Mouse (Mus musculus) fibroblast of lung, adult 2 months (primary cell): ENCODE measurements around the gene Adcyap1r1.

Source experiments
- DNase-seq: peaks from one replicate; pipeline ENCODE4 v3.0.0-alpha.2; 2011; ENCODE audit warnings: low read depth

Gene Adcyap1r1

GRCm38 (mm10) chr6:55501061-55501460 is 49.3 kb downstream of the Adcyap1r1 start:
- no peak for DNase-seq

GRCm38 (mm10) chr6:55502309-55502708 is 50.5 kb downstream of the Adcyap1r1 start:
- DNase-seq: no peak

GRCm38 (mm10) chr6:55504797-55505488 is 53.2 kb downstream of the Adcyap1r1 start:
- DNase-seq: no peak

DNA sequence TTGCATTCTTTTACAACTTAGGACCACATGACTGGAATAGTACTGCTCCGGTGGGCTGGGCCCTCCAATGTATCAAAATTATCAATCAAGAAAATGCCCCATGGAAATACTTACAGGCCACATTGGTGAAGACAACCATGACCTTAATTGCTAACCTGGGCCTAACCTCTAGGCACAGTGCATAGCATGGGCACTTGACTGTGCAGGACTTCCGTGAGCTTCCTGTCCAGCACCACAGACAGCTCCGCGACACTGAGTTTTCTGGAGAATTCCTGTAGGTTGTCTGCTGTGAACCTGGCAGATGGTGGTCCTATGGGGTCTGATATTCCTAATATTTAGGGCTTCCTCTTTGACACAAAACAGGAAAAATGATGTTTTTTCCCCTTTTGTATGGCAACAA is 54.7 kb downstream of the Adcyap1r1 start:
- no peak for DNase-seq

GRCm38 (mm10) chr6:55509130-55509870 is 57.5 kb downstream of the Adcyap1r1 start:
- no peak for DNase-seq

DNA sequence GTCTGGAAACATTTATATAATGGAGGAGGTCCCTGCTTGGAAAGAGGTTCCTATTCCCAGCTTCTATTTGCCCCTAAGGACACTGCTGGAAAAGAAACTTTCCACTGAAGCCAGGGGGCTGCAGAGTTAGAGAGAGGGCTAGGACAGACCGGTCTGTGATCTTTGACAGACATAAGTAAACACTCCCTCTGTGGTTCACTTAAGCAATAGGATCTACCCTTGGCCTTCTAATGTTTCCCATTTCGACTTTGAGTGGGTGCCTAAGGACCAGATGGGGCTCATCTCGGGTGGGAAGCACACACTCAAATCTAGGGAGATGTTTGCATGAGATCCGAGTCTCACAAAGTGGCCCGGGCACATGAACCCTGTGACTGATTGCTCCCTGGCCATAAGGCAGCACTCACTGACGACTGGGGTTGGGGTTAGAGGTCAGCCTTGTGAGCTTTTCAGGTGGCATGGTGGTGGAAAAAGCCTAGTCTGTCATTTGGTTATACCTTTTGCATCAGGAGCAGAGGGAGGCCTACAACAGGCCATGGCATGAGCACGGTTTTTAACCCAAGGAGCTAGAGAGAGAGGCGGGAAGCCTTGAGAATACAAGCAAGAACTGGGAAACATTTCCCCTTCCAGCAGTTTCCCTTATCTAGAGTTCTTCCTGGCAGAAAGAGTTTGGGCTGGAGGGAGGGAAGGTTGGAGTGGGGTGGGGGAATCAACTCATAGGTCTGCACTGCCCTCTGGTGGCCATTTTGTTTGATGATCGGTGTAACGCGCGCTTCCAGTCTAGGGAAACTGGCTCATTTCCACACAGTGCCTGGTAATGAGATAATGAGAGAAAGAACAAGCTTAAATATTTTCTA is 59.7 kb downstream of the Adcyap1r1 start:
- DNase-seq: no peak

- no peak for DNase-seq
Measured at GRCm38 (mm10) chr6:55512066-55512703, 60.4 kb downstream of the Adcyap1r1 start.

- DNase-seq: no peak
Measured at GRCm38 (mm10) chr6:55513477-55513876, 61.7 kb downstream of the Adcyap1r1 start.

DNA sequence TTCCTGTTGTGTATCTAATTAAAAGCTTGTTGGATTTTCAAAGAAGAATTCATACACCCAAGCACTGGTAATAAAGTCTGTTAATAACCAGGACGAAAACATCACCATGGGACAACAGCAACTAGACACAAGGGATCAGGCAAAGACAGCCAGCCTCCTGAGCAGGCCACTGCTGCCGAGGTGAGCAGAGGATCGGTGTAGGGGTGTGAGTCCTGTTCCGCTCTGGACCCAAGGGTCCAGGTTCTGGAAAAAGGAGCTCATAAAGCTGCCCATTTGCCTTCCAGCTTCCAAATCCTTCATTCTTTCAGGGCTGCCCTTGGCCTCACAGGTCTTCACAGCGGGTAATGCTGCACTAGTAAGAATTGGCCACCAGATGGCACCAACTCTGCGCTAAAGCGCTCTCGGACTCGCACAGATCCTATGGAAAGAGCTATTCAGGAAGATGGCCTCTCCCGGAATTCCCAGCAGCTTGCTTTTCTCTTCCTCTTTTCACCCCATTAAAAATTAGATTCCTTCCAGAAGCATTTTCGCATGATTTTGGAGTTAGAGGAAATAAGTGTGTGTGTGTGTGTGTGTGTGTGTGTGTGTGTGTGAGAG is 67.9 kb downstream of the Adcyap1r1 start:
- peak; percentile 26 for DNase-seq

DNA sequence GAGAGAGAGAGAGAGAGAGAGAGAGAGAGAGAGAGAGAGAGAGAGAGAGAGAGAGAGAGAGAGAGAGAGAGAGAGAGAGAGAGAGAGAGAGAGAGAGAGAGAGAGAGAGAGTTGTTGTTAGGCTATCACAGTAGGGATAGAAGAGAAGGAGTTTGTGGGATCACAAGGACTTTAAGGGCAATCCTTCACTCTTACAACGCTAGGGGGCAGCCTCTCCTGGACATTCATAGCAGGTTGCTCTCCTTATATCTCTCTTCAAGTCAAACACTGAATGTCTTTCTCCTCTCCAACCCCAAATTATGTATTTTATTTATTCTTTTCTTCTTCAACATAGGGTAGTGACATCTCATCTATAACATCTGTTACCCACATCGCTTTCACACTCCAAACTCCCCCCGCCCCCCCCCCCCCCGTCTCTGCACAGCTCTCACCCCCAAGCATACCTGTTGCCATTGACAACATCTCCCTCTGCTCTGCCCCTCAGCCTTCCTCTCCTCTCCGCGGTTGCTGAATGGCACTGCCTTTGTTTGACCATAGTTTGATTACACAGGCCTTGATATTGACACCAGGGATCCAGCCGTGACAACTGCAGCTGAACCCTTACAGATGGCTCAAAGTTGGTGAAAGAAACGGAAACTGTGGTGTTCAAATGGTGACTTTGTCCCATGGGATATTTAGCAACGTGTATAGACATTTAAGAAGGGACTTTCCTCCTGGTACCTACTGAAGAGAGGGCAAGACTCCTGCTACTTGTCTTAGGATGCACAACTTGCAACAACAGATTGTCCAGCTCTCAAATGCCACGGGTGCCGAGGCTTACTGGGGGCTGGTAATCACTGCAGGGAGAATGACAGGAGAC is 68.7 kb downstream of the Adcyap1r1 start:
- DNase-seq: no peak

DNA sequence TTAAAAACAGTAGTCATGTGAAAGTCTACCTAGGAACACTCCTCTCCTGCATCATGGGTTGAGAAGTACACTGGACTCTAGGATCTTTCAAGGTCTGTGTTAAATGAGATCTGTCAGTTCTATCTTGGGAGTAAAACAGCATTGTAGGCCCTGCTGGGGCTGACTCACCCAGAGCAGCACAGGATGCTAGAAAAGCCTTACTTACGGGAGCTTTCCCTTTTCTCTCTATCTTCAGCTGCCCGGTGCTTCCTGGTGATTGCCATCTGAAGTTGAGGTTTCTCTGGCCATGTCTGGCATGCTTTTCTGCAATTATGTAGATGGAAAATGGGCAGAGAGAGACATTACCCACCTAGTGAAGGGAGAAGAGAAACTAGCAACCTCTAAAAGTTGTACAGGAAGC is 84.7 kb downstream of the Adcyap1r1 start:
- no peak for DNase-seq

GRCm38 (mm10) chr6:55539196-55539595 is 87.4 kb downstream of the Adcyap1r1 start:
- DNase-seq: no peak

DNA sequence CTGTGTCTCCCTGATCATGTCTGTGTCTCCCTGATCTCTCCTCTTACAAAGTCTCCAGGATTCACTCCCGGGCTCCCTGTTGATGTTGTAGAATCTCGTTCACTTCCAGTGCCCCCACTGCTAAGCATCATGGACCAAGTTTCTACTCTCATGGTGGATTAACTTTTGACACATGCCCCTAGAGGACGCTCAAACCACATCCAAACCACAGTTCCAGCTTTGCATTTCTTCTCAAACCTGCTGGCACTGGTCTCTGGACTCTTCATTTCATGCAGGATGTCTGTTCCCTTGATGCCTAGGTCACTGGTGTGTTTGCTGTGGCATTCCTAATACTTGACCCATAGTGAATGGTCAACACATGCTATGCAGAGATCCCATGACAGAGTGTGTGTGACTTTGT is 90.6 kb downstream of the Adcyap1r1 start:
- no peak for DNase-seq

DNA sequence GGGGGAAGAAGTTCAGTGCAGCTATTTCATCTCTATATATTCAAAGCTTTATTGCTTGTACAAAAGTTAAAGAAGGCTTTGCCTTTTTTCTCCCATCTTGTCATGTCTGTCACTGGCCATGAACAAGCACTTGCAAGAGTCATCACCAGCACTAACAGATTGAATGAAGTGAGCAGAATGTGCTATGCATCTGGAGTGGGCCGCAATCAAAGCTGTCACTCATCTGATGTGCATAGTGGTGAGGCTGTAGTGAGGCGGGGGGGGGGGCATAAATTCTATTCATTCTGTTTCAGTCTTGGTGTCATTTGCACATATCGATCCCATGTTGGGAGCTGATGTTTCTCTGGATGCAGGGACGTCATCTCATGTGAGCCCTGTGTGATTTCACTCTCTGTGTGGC is 91.6 kb downstream of the Adcyap1r1 start:
- no peak for DNase-seq

GRCm38 (mm10) chr6:55549211-55549610 is 97.4 kb downstream of the Adcyap1r1 start:
- no peak for DNase-seq

- no peak for DNase-seq
Measured at GRCm38 (mm10) chr6:55550926-55551325, 99.1 kb downstream of the Adcyap1r1 start.
